Mouse (Mus musculus) left cerebral cortex, adult 2 months (tissue): ENCODE measurements around the gene Med16. TPM values are rescaled to one million over a fixed set of nuclear protein-coding genes. Genes with fewer than 3 reads are reported as not detected.

ENCODE experiments used
- DNase-seq, 2 experiments: peaks; one replicate each; pipeline ENCODE4 v3.0.0; 2021 to 2022; ENCODE audit warnings: low spot score in 2 of 2, mixed read lengths in 1 of 2; ENCODE audit errors: extremely low spot score in 1 of 2
- H3K27ac ChIP-seq: fragments of 200-600 bp; 2 replicates; pipeline ENCODE4 v1.8.1; 2022
- H3K4me3 ChIP-seq: fragments of 200-600 bp; 2 replicates; pipeline ENCODE4 v1.8.1; 2022
- CTCF ChIP-seq: fragments of 200-600 bp; IDR thresholded peaks from 2 replicates; pipeline ENCODE4 v1.8.1; 2022; ENCODE audit warnings: antibody characterized with exemption, mild to moderate bottlenecking, moderate library complexity
- intact Hi-C: fragments of 180-260 bp; cut with DNase I; formaldehyde crosslinking; loops from one replicate; pipeline ENCODE4 v1.15.1; 2025
- total RNA-seq, 2 experiments: library from RNA; stranded (reverse); gene quantifications; 2 replicates each; pipeline ENCODE4 v1.2.3; 2021

The Med16 gene
- total RNA-seq, 2 experiments from 2014 or later = 55.3 to 55.5 TPM

GRCm38 (mm10) chr10:79861230-79862048, 47.3 kb downstream of the Med16 start:
- intact Hi-C loops = no loop called here
- Histone ChIP-seq H3K27ac (no peak overlapping the region; the same call in 1 of the 2 replicates), H3K4me3 (no peak overlapping the region)
- DNase-seq = no peak
- no peak for TF ChIP-seq CTCF

GRCm38 (mm10) chr10:79860079-79860911, 48.4 kb downstream of the Med16 start:
- intact Hi-C loops = no loop called here
- DNase-seq = no peak
- TF ChIP-seq CTCF = no peak
- no peak overlapping the region for H3K4me3 ChIP-seq
- H3K27ac ChIP-seq = no peak overlapping the region

GRCm38 (mm10) chr10:79859116-79859515, 49.6 kb downstream of the Med16 start:
- no peak for TF ChIP-seq CTCF
- no peak overlapping the region for H3K4me3 ChIP-seq
- no peak overlapping the region for H3K27ac ChIP-seq
- intact Hi-C loops = no loop called here
- DNase-seq = no peak

- Histone ChIP-seq H3K27ac (no peak overlapping the region), H3K4me3 (0 out of 2 replicates have a peak overlapping the region, but pooled peaks have one; percentile 14)
- intact Hi-C loops = no loop called here
- no peak for TF ChIP-seq CTCF
- DNase-seq = peak; percentile 65 to 71
These were observed 50.2 kb downstream of the Med16 start for GRCm38 (mm10) chr10:79858416-79859074.

- intact Hi-C loops = no loop called here
- Histone ChIP-seq H3K4me3 (no peak overlapping the region), H3K27ac (peak overlapping the region; percentile 24; the same call in 1 of the 2 replicates)
- no peak for DNase-seq
- TF ChIP-seq CTCF = no peak
These were observed 50.8 kb downstream of the Med16 start for GRCm38 (mm10) chr10:79857894-79858293.

GRCm38 (mm10) chr10:79857452-79857811, 51.3 kb downstream of the Med16 start:
- peak in 1 of 2 experiments; percentile 28 for DNase-seq

GRCm38 (mm10) chr10:79856704-79857451, 51.8 kb downstream of the Med16 start:
- Histone ChIP-seq H3K27ac (peak overlapping the region; percentile 54; the same call in 1 of the 2 replicates), H3K4me3 (peak overlapping the region; percentile 95)
- DNase-seq = no peak
- no peak for TF ChIP-seq CTCF
- intact Hi-C loops = no loop called here

More at GRCm38 (mm10) chr10:79857452-79857811, 51.3 kb downstream of the Med16 start:
- H3K4me3 ChIP-seq = peak overlapping the region; percentile 95; the same call in 1 of the 2 replicates
- intact Hi-C loops = no loop called here
- peak overlapping the region; percentile 54; the same call in 1 of the 2 replicates for H3K27ac ChIP-seq
- TF ChIP-seq CTCF = no peak

- DNase-seq = no peak
- intact Hi-C loops = no loop called here
- Histone ChIP-seq H3K4me3 (peak overlapping the region; percentile 95), H3K27ac (peak overlapping the region; percentile 97; the same call in 1 of the 2 replicates)
- no peak for TF ChIP-seq CTCF
These were observed 52.4 kb downstream of the Med16 start for GRCm38 (mm10) chr10:79856280-79856679.

- TF ChIP-seq CTCF = no peak
- intact Hi-C loops = no loop called here
- Histone ChIP-seq H3K27ac (peak overlapping the region; percentile 97), H3K4me3 (peak overlapping the region; percentile 95)
- DNase-seq = no peak
These were observed 53.1 kb downstream of the Med16 start for GRCm38 (mm10) chr10:79855558-79856184.

GRCm38 (mm10) chr10:79854801-79855541, 53.8 kb downstream of the Med16 start:
- intact Hi-C loops = no loop called here
- peak; percentile 59 to 64 for DNase-seq
- Histone ChIP-seq H3K27ac (peak overlapping the region; percentile 97), H3K4me3 (peak overlapping the region; percentile 95)
- no peak for TF ChIP-seq CTCF
